Mouse (Mus musculus): ENCODE measurements at regions not wholly inside any gene's neighbourhood (a gene's known extent, or its start where the extent isn't known, plus 50 kb on each side); places are given as distances from the start of the nearest gene placed in this dataset.

- DNase-seq (ENCODE audit: low spot score in 2 of 2): no peak
- intact Hi-C loops (cut with DNase I): no loop called here
Observed at GRCm38 (mm10) chr9:46830746-46831560, 167.6 kb upstream of the Gm4791 start.

- intact Hi-C loops (cut with DNase I): no loop called here
- DNase-seq (ENCODE audit: low spot score in 2 of 2): no peak
Observed at GRCm38 (mm10) chr9:46830316-46830715, 168.2 kb upstream of the Gm4791 start.

- DNase-seq (ENCODE audit: low spot score in 2 of 2): no peak
- intact Hi-C loops (cut with DNase I): no loop called here
Observed at GRCm38 (mm10) chr9:46824703-46825102, 173.8 kb upstream of the Gm4791 start.

GRCm38 (mm10) chr9:46819808-46820207 is 178.7 kb upstream of the Gm4791 start:
- intact Hi-C loops (cut with DNase I): loop anchor here (10.0 kb wide), 1 partner anchor 465 kb away; no protein-coding TSS in a partner anchor
- DNase-seq (ENCODE audit: low spot score in 2 of 2): peak in 1 of 2 experiments; percentile 2

GRCm38 (mm10) chr9:46819376-46819775 is 179.2 kb upstream of the Gm4791 start:
- peak in 1 of 2 experiments; percentile 2 for DNase-seq (ENCODE audit: low spot score in 2 of 2)
- intact Hi-C loops (cut with DNase I): loop anchor here (10.0 kb wide), 1 partner anchor 465 kb away; no protein-coding TSS in a partner anchor

GRCm38 (mm10) chr9:46816126-46816525 is 182.4 kb upstream of the Gm4791 start:
- peak; percentile 47 to 59 for DNase-seq (ENCODE audit: low spot score in 2 of 2)
- intact Hi-C loops (cut with DNase I): loop anchor here (10.0 kb wide), 1 partner anchor 461 kb away; no protein-coding TSS in a partner anchor

- peak; percentile 78 to 83 for DNase-seq (ENCODE audit: low spot score in 2 of 2)
- intact Hi-C loops (cut with DNase I): loop anchor here (2.0 to 10.0 kb wide), 2 partner anchors 78 to 460 kb away; no protein-coding TSS in a partner anchor
Observed at GRCm38 (mm10) chr9:46814478-46815241, 183.9 kb upstream of the Gm4791 start.

- no peak for DNase-seq (ENCODE audit: low spot score in 2 of 2)
- intact Hi-C loops (cut with DNase I): loop anchor here (10.0 kb wide), 1 partner anchor 455 kb away; no protein-coding TSS in a partner anchor
Observed at GRCm38 (mm10) chr9:46810266-46810665, 188.3 kb upstream of the Gm4791 start.

- DNase-seq (ENCODE audit: low spot score in 2 of 2): no peak
- intact Hi-C loops (cut with DNase I): no loop called here
Observed at GRCm38 (mm10) chr9:46795446-46795845, 203.1 kb upstream of the Gm4791 start.

GRCm38 (mm10) chr9:46789036-46789435 is 209.5 kb upstream of the Gm4791 start:
- peak; percentile 47 to 60 for DNase-seq (ENCODE audit: low spot score in 2 of 2)
- intact Hi-C loops (cut with DNase I): no loop called here

GRCm38 (mm10) chr9:46788456-46788855 is 210.1 kb upstream of the Gm4791 start:
- intact Hi-C loops (cut with DNase I): no loop called here
- peak; percentile 51 to 69 for DNase-seq (ENCODE audit: low spot score in 2 of 2)

GRCm38 (mm10) chr9:46784355-46784975 is 214.1 kb upstream of the Gm4791 start:
- intact Hi-C loops (cut with DNase I): no loop called here
- DNase-seq (ENCODE audit: low spot score in 2 of 2): peak in 1 of 2 experiments; percentile 41

GRCm38 (mm10) chr9:46783597-46784354 is 214.8 kb upstream of the Gm4791 start:
- DNase-seq (ENCODE audit: low spot score in 2 of 2): peak in 1 of 2 experiments; percentile 3
- intact Hi-C loops (cut with DNase I): no loop called here

GRCm38 (mm10) chr9:46781681-46782080 is 216.9 kb upstream of the Gm4791 start:
- peak in 1 of 2 experiments; percentile 2 for DNase-seq (ENCODE audit: low spot score in 2 of 2)

GRCm38 (mm10) chr9:46778769-46779168 is 219.8 kb upstream of the Gm4791 start:
- peak in 1 of 2 experiments; percentile 0 for DNase-seq (ENCODE audit: low spot score in 2 of 2)
- intact Hi-C loops (cut with DNase I): no loop called here

More at GRCm38 (mm10) chr9:46781681-46782080, 216.9 kb upstream of the Gm4791 start:
- intact Hi-C loops (cut with DNase I): no loop called here

GRCm38 (mm10) chr9:46774821-46775220 is 223.7 kb upstream of the Gm4791 start:
- no peak for DNase-seq (ENCODE audit: low spot score in 2 of 2)
- intact Hi-C loops (cut with DNase I): no loop called here

GRCm38 (mm10) chr9:46760247-46760646 is 238.3 kb upstream of the Gm4791 start:
- intact Hi-C loops (cut with DNase I): no loop called here
- DNase-seq (ENCODE audit: low spot score in 2 of 2): no peak

GRCm38 (mm10) chr9:46757005-46757672 is 241.4 kb upstream of the Gm4791 start:
- intact Hi-C loops (cut with DNase I): no loop called here
- no peak for DNase-seq (ENCODE audit: low spot score in 2 of 2)

GRCm38 (mm10) chr9:46751981-46752380 is 246.6 kb upstream of the Gm4791 start:
- intact Hi-C loops (cut with DNase I): no loop called here
- DNase-seq (ENCODE audit: low spot score in 2 of 2): no peak
